Mouse (Mus musculus): ENCODE measurements around the gene Fam126a. TPM values are rescaled to one million over a fixed set of nuclear protein-coding genes. Genes with fewer than 3 reads are reported as not detected.

Fam126a gene
- total and polyA plus RNA-seq, 3 experiments = 19.6 to 32.6 (median 22.6) TPM

DNA sequence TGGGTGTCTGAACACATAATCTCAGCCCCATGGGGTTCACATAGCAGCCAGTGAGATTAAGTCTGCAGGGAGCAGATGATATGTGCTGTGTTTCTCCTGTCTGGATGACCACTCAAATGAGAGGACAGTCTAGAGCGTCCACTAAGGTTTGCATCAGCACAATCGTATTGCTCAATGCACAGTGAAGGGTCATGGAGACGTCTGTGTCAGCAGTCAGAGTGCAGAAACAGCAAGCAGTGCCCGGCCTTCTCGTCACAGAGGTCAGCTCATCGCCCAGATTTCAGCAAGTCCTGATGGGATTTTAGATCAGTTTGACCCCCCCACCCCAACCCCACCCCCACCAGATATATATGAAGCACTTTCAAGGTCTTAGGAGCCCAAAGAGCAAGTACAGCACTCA, 38.5 kb upstream of the Fam126a start:
- no peak overlapping the region for H3K4me2 ChIP-seq (ENCODE audit: insufficient read depth, low read depth, poor library complexity, severe bottlenecking)
- H3K4me3 ChIP-seq (replicated peaks in 1 of 3; ENCODE audit: low read depth in 2 of 3, low read length in 2 of 3, poor library complexity in 1 of 3) = no peak overlapping the region
- in situ Hi-C loops (cut with MboI; ENCODE audit: low pct_ligation_motif_present, low pct_unique_long_range_greater_than_20kb, low sequenced_read_pairs) = loop anchor here (25.0 kb wide), 1 partner anchor 657 kb away; no protein-coding TSS in a partner anchor
- H3K79me2 ChIP-seq (replicated peaks; ENCODE audit: control insufficient read depth, extremely low read depth, insufficient read depth, poor library complexity, severe bottlenecking) = no peaks in the 10 kb centered on the region
- H3K36me3 ChIP-seq (replicated peaks in 1 of 2; ENCODE audit: control insufficient read depth in 1 of 2, insufficient read depth in 1 of 2, low read length in 1 of 2) = no peaks in the 10 kb centered on the region
- H3K9me3 ChIP-seq (replicated peaks; ENCODE audit: low read length) = peaks cover 3% of the 10 kb centered on the region
- peaks cover 6 to 36% of the 10 kb centered on the region in 2 experiments; a peak in 3 of 4 replicates for H3K4me1 ChIP-seq (ENCODE audit: control insufficient read depth in 1 of 2, insufficient read depth in 2 of 2)
- dilution Hi-C loops (cut with MboI; ENCODE audit: extremely low pct_ligation_motif_present, extremely low pct_unique_long_range_greater_than_20kb, low sequenced_read_pairs) = no loop called here
- no peak overlapping the region for H3K9ac ChIP-seq (ENCODE audit: insufficient read depth, low read depth)
- TF ChIP-seq RAD21 (IDR thresholded peaks at IDR 0.05; ENCODE audit: low read depth, low read length) = no peak
- TF ChIP-seq USF1 (IDR thresholded peaks at IDR 0.05; ENCODE audit: low read depth, low read length) = no peak
- TF ChIP-seq GABPA (IDR thresholded peaks at IDR 0.05; ENCODE audit: insufficient replicate concordance, low read depth, low read length) = no peak
- no peak for TF ChIP-seq MAZ (IDR thresholded peaks at IDR 0.05; ENCODE audit: low read depth, low read length)
- TF ChIP-seq TBP (conservative IDR thresholded peaks at IDR 0.05; ENCODE audit: low read depth, low read length) = no peak
- TF ChIP-seq EP300 (IDR thresholded peaks at IDR 0.05; ENCODE audit: low read length) = no peak
- TF ChIP-seq HCFC1 (IDR thresholded peaks at IDR 0.05; ENCODE audit: low read depth, low read length) = no peak
- no peak for TF ChIP-seq ZMIZ1 (IDR thresholded peaks at IDR 0.05; ENCODE audit: low read depth, low read length)
- no peak for TF ChIP-seq USF2 (conservative IDR thresholded peaks at IDR 0.05; ENCODE audit: low read depth, low read length)
- TF ChIP-seq KAT2A (IDR thresholded peaks at IDR 0.05; ENCODE audit: insufficient replicate concordance, low read length) = no peak
- TF ChIP-seq JUND (conservative IDR thresholded peaks at IDR 0.05; ENCODE audit: low read depth, low read length) = no peak
- no peak for TF ChIP-seq CHD1 (IDR thresholded peaks at IDR 0.05; ENCODE audit: low read depth, low read length)
- no peak for TF ChIP-seq BHLHE40 (IDR thresholded peaks at IDR 0.05; ENCODE audit: low read depth, low read length)
- TF ChIP-seq JUN (IDR thresholded peaks at IDR 0.05; ENCODE audit: insufficient read depth, low read depth, low read length) = no peak
- TF ChIP-seq UBTF (IDR thresholded peaks at IDR 0.05; ENCODE audit: low read depth, low read length) = no peak
- TF ChIP-seq ZKSCAN1 (IDR thresholded peaks at IDR 0.05; ENCODE audit: borderline replicate concordance, low read depth, low read length) = no peak
- no peak for TF ChIP-seq ELF1 (IDR thresholded peaks at IDR 0.05; ENCODE audit: low read depth, low read length)
- H3K27me3 ChIP-seq (replicated peaks) = no peaks in the 10 kb centered on the region
- no peak for DNase-seq (ENCODE audit: extremely low read depth)
- no peak overlapping the region for H3K27ac ChIP-seq (ENCODE audit: insufficient read depth, low read depth)

DNA sequence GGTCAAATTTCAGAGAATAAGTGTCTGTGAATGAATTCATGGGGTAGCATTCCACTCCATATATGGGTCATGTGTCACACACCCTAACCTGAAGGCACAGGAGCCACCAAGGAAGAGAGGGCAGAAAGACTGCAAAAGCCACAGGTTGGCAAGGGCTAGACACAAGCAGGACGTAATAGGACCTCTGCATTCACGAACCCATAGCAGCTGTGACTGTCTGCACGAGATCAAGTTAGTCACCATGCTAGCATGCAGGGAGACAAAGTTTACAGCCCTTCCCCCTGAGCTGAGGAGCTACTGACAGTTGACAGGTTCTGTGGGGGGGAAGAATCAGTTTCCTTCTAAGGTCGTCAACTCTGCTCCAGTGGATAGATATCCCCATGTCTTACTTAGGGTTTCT, 33.1 kb upstream of the Fam126a start:
- dilution Hi-C loops (cut with MboI; ENCODE audit: extremely low pct_ligation_motif_present, extremely low pct_unique_long_range_greater_than_20kb, low sequenced_read_pairs) = no loop called here
- no peak overlapping the region for H3K4me2 ChIP-seq (ENCODE audit: insufficient read depth, low read depth, poor library complexity, severe bottlenecking)
- no peak for DNase-seq (ENCODE audit: extremely low read depth)
- no peak overlapping the region for H3K9ac ChIP-seq (ENCODE audit: insufficient read depth, low read depth)
- no peaks in the 10 kb centered on the region for H3K36me3 ChIP-seq (replicated peaks in 1 of 2; ENCODE audit: control insufficient read depth in 1 of 2, insufficient read depth in 1 of 2, low read length in 1 of 2)
- no peak overlapping the region for H3K4me3 ChIP-seq (replicated peaks in 1 of 3; ENCODE audit: low read depth in 2 of 3, low read length in 2 of 3, poor library complexity in 1 of 3)
- TF ChIP-seq SIN3A (IDR thresholded peaks at IDR 0.05; ENCODE audit: low read length) (no peak), RAD21 (IDR thresholded peaks at IDR 0.05; ENCODE audit: low read depth, low read length) (no peak), MEF2A (IDR thresholded peaks at IDR 0.05; ENCODE audit: borderline replicate concordance, low read depth, low read length) (no peak), HCFC1 (IDR thresholded peaks at IDR 0.05; ENCODE audit: low read depth, low read length) (no peak), TCF12 (IDR thresholded peaks at IDR 0.05; ENCODE audit: low read depth, low read length) (no peak), UBTF (IDR thresholded peaks at IDR 0.05; ENCODE audit: low read depth, low read length) (no peak), TBP (conservative IDR thresholded peaks at IDR 0.05; ENCODE audit: low read depth, low read length) (no peak), NRF1 (IDR thresholded peaks at IDR 0.05; ENCODE audit: low read depth, low read length) (no peak), BHLHE40 (IDR thresholded peaks at IDR 0.05; ENCODE audit: low read depth, low read length) (no peak), JUN (IDR thresholded peaks at IDR 0.05; ENCODE audit: insufficient read depth, low read depth, low read length) (no peak), CHD1 (IDR thresholded peaks at IDR 0.05; ENCODE audit: low read depth, low read length) (no peak), USF2 (conservative IDR thresholded peaks at IDR 0.05; ENCODE audit: low read depth, low read length) (no peak), ETS1 (conservative IDR thresholded peaks at IDR 0.05; ENCODE audit: low read depth, low read length) (no peak), NELFE (IDR thresholded peaks at IDR 0.05; ENCODE audit: low read depth, low read length) (no peak), EP300 (IDR thresholded peaks at IDR 0.05; ENCODE audit: low read length) (no peak)
- H3K9me3 ChIP-seq (replicated peaks; ENCODE audit: low read length) = no peaks in the 10 kb centered on the region
- peaks cover 27 to 68% of the 10 kb centered on the region in 2 experiments for H3K4me1 ChIP-seq (ENCODE audit: control insufficient read depth in 1 of 2, insufficient read depth in 2 of 2)
- no peaks in the 10 kb centered on the region for H3K27me3 ChIP-seq (replicated peaks)
- in situ Hi-C loops (cut with MboI; ENCODE audit: low pct_ligation_motif_present, low pct_unique_long_range_greater_than_20kb, low sequenced_read_pairs) = loop anchor here (25.0 kb wide), 1 partner anchor 651 kb away; no protein-coding TSS in a partner anchor
- no peak overlapping the region for H3K27ac ChIP-seq (ENCODE audit: insufficient read depth, low read depth)
- no peaks in the 10 kb centered on the region for H3K79me2 ChIP-seq (replicated peaks; ENCODE audit: control insufficient read depth, extremely low read depth, insufficient read depth, poor library complexity, severe bottlenecking)
